Mouse (Mus musculus) liver, embryonic 14.5 days (tissue): ENCODE data around the gene A030005L19Rik. TPM values are rescaled to one million over a fixed set of nuclear protein-coding genes. Genes with fewer than 3 reads are reported as not detected.
"Not testable (repeated sequence)": the region's sequence is repeated elsewhere in the genome, so short reads cannot be mapped to it uniquely, and the experiment has no call there.

ENCODE experiments used
- ATAC-seq: fragments of 200-750 bp; cut with Nextera tagmentation; 2 replicates; pipeline ENCODE4 v1.8.0; 2017; ENCODE audit warnings: moderate number of reproducible peaks, mild to moderate bottlenecking, moderate library complexity; ENCODE audit not compliant: insufficient read depth
- DNase-seq, 3 experiments: peaks; one replicate each; pipeline ENCODE4 v3.0.0-alpha.2; 2012 to 2013; ENCODE audit warnings: low read depth in 3 of 3, low spot score in 3 of 3
- H3K27ac ChIP-seq: fragments of 300-500 bp; sonication (generic); 2 replicates; pipeline ENCODE4 v1.5.1; 2014; ENCODE audit warnings: moderate library complexity, mild to moderate bottlenecking, control low read depth, inconsistent platforms
- H3K27me3 ChIP-seq: fragments of 300-500 bp; sonication (generic); 2 replicates; pipeline ENCODE4 v1.6.1; 2014; ENCODE audit warnings: mild to moderate bottlenecking, low read length, moderate library complexity; ENCODE audit not compliant: control insufficient read depth, insufficient read depth
- H3K36me3 ChIP-seq: fragments of 300-500 bp; sonication (generic); replicated peaks from 2 replicates; pipeline ENCODE4 v1.6.1; 2014; ENCODE audit warnings: low read depth; ENCODE audit not compliant: control insufficient read depth, insufficient read depth
- H3K4me1 ChIP-seq, 2 experiments: fragments of 200-500 bp in 1 of 2; fragments of 300-500 bp in 1 of 2; sonication (generic) in 1 of 2; replicated peaks; 2 replicates each; pipeline ENCODE4 v1.6.1; 2012 to 2014; ENCODE audit warnings: antibody characterized with exemption in 1 of 2, inconsistent platforms in 1 of 2, low read length in 1 of 2; ENCODE audit not compliant: control insufficient read depth in 2 of 2, insufficient read depth in 2 of 2
- H3K4me2 ChIP-seq: fragments of 300-500 bp; sonication (generic); 2 replicates; pipeline ENCODE4 v1.6.1; 2014; ENCODE audit warnings: low read depth, mild to moderate bottlenecking, control low read depth, moderate library complexity
- H3K4me3 ChIP-seq, 2 experiments: fragments of 200-500 bp in 1 of 2; fragments of 300-500 bp in 1 of 2; sonication (generic) in 1 of 2; 2 replicates each; pipeline ENCODE4 v1.5.1; 2012 to 2014; ENCODE audit warnings: low read depth in 2 of 2, low read length in 2 of 2, mild to moderate bottlenecking in 2 of 2, control low read depth in 1 of 2, inconsistent platforms in 1 of 2, moderate library complexity in 1 of 2; ENCODE audit not compliant: insufficient read depth in 1 of 2
- H3K9ac ChIP-seq: fragments of 300-500 bp; sonication (generic); replicated peaks from 2 replicates; pipeline ENCODE4 v1.6.1; 2014; ENCODE audit warnings: mild to moderate bottlenecking, control low read depth, moderate library complexity
- H3K9me3 ChIP-seq: fragments of 300-500 bp; sonication (generic); 2 replicates; pipeline ENCODE4 v1.6.1; 2016; ENCODE audit warnings: low read length, mixed read lengths; ENCODE audit not compliant: control insufficient read depth
- CTCF ChIP-seq: IDR thresholded peaks from 2 replicates; pipeline ENCODE4 v1.5.1; 2016; ENCODE audit warnings: antibody characterized with exemption, low read depth, control low read depth
- EP300 ChIP-seq: IDR thresholded peaks from 2 replicates; pipeline ENCODE4 v1.6.1; 2016; ENCODE audit warnings: antibody characterized with exemption, low read depth
- WGBS: fragments of 180-500 bp; shearing (Covaris S2); extraction: QIAGEN DNeasy Blood & Tissue Kit; methylation state at CpG from one replicate; pipeline ENCODE4 v1.1.7; 2014; ENCODE audit not compliant: insufficient replicate concordance; 5-methylcytosine and 5-hydroxymethylcytosine counted together
- polyA plus RNA-seq, 2 experiments: library from polyadenylated mRNA; depleted of rRNA in 1 of 2; stranded (reverse) in 1 of 2; unstranded in 1 of 2; fragments of >200 nt; fragmentation: Nextera tagmentation in 1 of 2; extraction: Ambion mirVana in 1 of 2; gene quantifications; 2 replicates each; pipeline versions ENCODE4 v1.2.1 to v1.2.3; 2012 to 2014

Gene A030005L19Rik
- polyA plus RNA-seq, 2 experiments, result 0.37 to 2.0 TPM

GRCm38 (mm10) chr1:82900567-82900966 lies 12.6 kb upstream of the A030005L19Rik start:
- no peak for DNase-seq
- whole genome bisulfite sequencing, result 87% methylated on average over 1 of the region's 1 CpGs

DNA sequence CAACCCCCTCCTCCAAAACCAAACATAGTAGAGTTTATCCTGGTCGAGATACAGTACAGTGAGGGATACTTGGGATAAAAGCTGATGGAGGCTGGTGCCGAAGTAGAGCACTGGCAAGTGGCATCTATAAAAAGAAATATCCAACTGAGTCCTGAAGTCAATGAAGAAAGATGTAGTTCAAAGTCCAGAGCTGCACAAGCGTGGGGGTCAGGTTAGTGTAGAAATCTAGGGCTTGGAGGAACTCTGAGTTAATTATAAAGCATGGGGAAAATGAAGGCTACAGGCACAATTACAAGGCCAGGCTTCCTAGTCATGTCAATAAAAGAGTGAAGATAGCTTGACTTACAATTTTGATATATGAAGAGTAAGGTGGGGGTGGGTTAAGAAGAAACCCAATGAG lies 11.9 kb upstream of the A030005L19Rik start:
- no peaks in the 10 kb centered on the region for H3K27me3 ChIP-seq
- H3K27ac ChIP-seq, result no peak overlapping the region
- peaks cover 67% of the 10 kb centered on the region for H3K36me3 ChIP-seq
- TF ChIP-seq CTCF (no peak), EP300 (no peak)
- no peak overlapping the region for H3K9ac ChIP-seq
- H3K4me3 ChIP-seq, result no peak overlapping the region
- no peak for ATAC-seq
- H3K4me2 ChIP-seq, result no peak overlapping the region
- H3K9me3 ChIP-seq, result no peaks in the 10 kb centered on the region
- H3K4me1 ChIP-seq, result no peaks in the 10 kb centered on the region
- WGBS, result 87% methylated on average over 3 of the region's 3 CpGs
- DNase-seq, result no peak

More at GRCm38 (mm10) chr1:82900567-82900966, 12.6 kb upstream of the A030005L19Rik start:
- peaks cover 65% of the 10 kb centered on the region for H3K36me3 ChIP-seq
- no peaks in the 10 kb centered on the region for H3K4me1 ChIP-seq
- no peak overlapping the region for H3K4me3 ChIP-seq
- no peak overlapping the region for H3K4me2 ChIP-seq
- no peaks in the 10 kb centered on the region for H3K9me3 ChIP-seq
- no peak overlapping the region for H3K27ac ChIP-seq
- no peak for ATAC-seq
- H3K27me3 ChIP-seq, result no peaks in the 10 kb centered on the region
- TF ChIP-seq EP300, result no peak
- no peak for TF ChIP-seq CTCF
- no peak overlapping the region for H3K9ac ChIP-seq

GRCm38 (mm10) chr1:82905886-82906285 lies 7.2 kb upstream of the A030005L19Rik start:
- DNase-seq (no peak), ATAC-seq (no peak)
- no peak overlapping the region for H3K27ac ChIP-seq
- no peak for TF ChIP-seq EP300
- TF ChIP-seq CTCF, result no peak
- no peak overlapping the region for H3K9ac ChIP-seq
- no peak overlapping the region for H3K4me3 ChIP-seq
- no peaks in the 10 kb centered on the region for H3K4me1 ChIP-seq
- no peaks in the 10 kb centered on the region for H3K9me3 ChIP-seq
- H3K27me3 ChIP-seq, result no peaks in the 10 kb centered on the region
- 87% methylated on average over 3 of the region's 3 CpGs for WGBS
- H3K36me3 ChIP-seq, result peaks cover 33% of the 10 kb centered on the region
- H3K4me2 ChIP-seq, result no peak overlapping the region

DNA sequence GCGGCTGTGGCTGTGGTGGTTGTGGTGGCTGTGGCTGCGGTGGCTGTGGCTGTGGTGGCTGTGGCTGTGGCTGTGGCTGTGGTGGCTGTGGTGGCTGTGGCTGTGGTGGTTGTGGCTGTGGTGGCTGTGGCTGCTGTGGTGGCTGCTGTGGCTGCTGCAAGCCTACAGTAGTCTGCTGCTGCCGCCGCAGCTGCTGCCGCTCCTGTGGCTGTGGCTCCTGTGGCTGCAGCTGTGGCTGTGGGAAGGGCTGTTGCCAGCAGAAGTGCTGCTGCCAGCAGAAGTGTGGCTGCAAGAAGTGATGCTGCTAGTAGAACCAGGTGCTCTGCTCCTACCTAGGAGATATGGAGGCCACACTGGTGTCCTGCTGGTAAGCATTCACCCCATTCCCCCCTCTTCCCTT lies 309 bp downstream of the A030005L19Rik start:
- DNase-seq, H3K27ac ChIP-seq, H3K4me1 ChIP-seq, H3K4me2 ChIP-seq, H3K9ac ChIP-seq, H3K4me3 ChIP-seq, H3K27me3 ChIP-seq, H3K36me3 ChIP-seq, H3K9me3 ChIP-seq, ATAC-seq: not testable (repeated sequence)
- WGBS, result 69% methylated on average over 5 of the region's 5 CpGs

DNA sequence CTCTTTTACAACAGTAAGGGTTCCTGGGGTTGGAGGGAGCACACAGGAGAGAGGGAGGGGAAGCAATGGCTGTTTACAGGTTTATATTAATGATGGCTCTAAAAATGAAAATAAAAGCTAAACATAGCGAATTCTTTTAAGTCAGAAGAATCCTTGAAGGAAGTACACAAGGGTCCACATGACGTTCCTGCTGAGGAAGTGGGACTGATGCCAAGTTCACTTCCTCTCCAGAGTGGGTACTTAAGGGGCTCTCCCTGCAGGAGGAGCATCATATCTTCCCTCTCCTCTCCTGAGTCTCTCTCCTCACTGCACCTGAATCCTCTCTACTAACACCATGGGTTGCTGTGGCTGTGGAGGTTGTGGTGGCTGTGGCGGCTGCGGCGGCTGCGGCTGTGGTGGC lies 11.5 kb downstream of the A030005L19Rik start, which contains the start of gene A030014E15Rik:
A030014E15Rik (plus strand) TSS at position 268 of the 400 bp plus-strand sequence.
- DNase-seq (no peak), ATAC-seq (no peak)
- Histone ChIP-seq H3K36me3 (no peaks in the 10 kb centered on the region), H3K9ac (no peak within 1 kb of the TSS), H3K27ac (no peak within 1 kb of the TSS), H3K9me3 (no peaks in the 10 kb centered on the region), H3K4me3 (no peak within 1 kb of the TSS), H3K27me3 (no peaks in the 10 kb centered on the region), H3K4me2 (no peak within 1 kb of the TSS), H3K4me1 (no peaks in the 10 kb centered on the region)
- 73% methylated on average over 6 of the region's 6 CpGs for WGBS
- TF ChIP-seq CTCF, result no peak
- no peak for TF ChIP-seq EP300

- not testable (repeated sequence) for H3K9me3 ChIP-seq, DNase-seq, ATAC-seq, H3K9ac ChIP-seq, H3K27me3 ChIP-seq, H3K4me1 ChIP-seq, H3K4me2 ChIP-seq, H3K36me3 ChIP-seq, H3K27ac ChIP-seq, H3K4me3 ChIP-seq
- 61% methylated on average over 2 of the region's 3 CpGs for WGBS
Observed at GRCm38 (mm10) chr1:82930558-82930957, 17.4 kb downstream of the A030005L19Rik start.

- H3K4me3 ChIP-seq, H3K4me1 ChIP-seq, ATAC-seq, H3K4me2 ChIP-seq, H3K27ac ChIP-seq, H3K9ac ChIP-seq, H3K36me3 ChIP-seq, H3K27me3 ChIP-seq, H3K9me3 ChIP-seq, DNase-seq: not testable (repeated sequence)
- WGBS, result no CpG with 5 or more reads among the region's 6 CpGs
Observed at GRCm38 (mm10) chr1:82931326-82931725, 18.2 kb downstream of the A030005L19Rik start, which contains the start of gene Gm6217. Gene Gm6217, minus strand, starts transcription at chr1:82931399.
